Mouse (Mus musculus) kidney, embryonic 16.5 days (tissue): ENCODE data around the gene Dcxr. TPM values are rescaled to one million over a fixed set of nuclear protein-coding genes. Genes with fewer than 3 reads are reported as not detected.

ENCODE experiments used
- ATAC-seq: fragments of 200-750 bp; cut with Nextera tagmentation; 2 replicates; pipeline ENCODE4 v1.8.0; 2017; ENCODE audit warnings: moderate TSS enrichment; ENCODE audit not compliant: low FRiP score, low TSS enrichment
- H3K27ac ChIP-seq: fragments of 300-500 bp; sonication (generic); 2 replicates; pipeline ENCODE4 v1.5.1; 2014; ENCODE audit warnings: low read length
- H3K27me3 ChIP-seq: fragments of 300-500 bp; sonication (generic); 2 replicates; pipeline ENCODE4 v1.6.1; 2014; ENCODE audit warnings: low read length, control low read depth, mixed read lengths; ENCODE audit not compliant: insufficient read depth
- H3K36me3 ChIP-seq: fragments of 300-500 bp; sonication (generic); 2 replicates; pipeline ENCODE4 v1.6.1; 2014; ENCODE audit warnings: low read length, control low read depth, mixed read lengths; ENCODE audit not compliant: insufficient read depth
- H3K4me1 ChIP-seq: fragments of 300-500 bp; sonication (generic); 2 replicates; pipeline ENCODE4 v1.6.1; 2014; ENCODE audit warnings: low read length, control low read depth, mixed read lengths; ENCODE audit not compliant: insufficient read depth
- H3K4me2 ChIP-seq: fragments of 300-500 bp; sonication (generic); replicated peaks from 2 replicates; pipeline ENCODE4 v1.6.1; 2014; ENCODE audit warnings: low read depth, low read length
- H3K4me3 ChIP-seq: fragments of 300-500 bp; sonication (generic); 2 replicates; pipeline ENCODE4 v1.5.1; 2014; ENCODE audit warnings: mild to moderate bottlenecking, low read length
- H3K9ac ChIP-seq: fragments of 300-500 bp; sonication (generic); replicated peaks from 2 replicates; pipeline ENCODE4 v1.6.1; 2014; ENCODE audit warnings: low read length
- H3K9me3 ChIP-seq: fragments of 300-500 bp; sonication (generic); 2 replicates; pipeline ENCODE4 v1.6.1; 2016; ENCODE audit warnings: low read length, control low read depth
- WGBS: fragments of 180-500 bp; shearing (Covaris S2); extraction: QIAGEN DNeasy Blood & Tissue Kit; methylation state at CpG from one replicate; pipeline ENCODE4 v1.1.7; 2014; 5-methylcytosine and 5-hydroxymethylcytosine counted together
- polyA plus RNA-seq: library from polyadenylated mRNA; unstranded; fragments of >200 nt; fragmentation: Nextera tagmentation; extraction: Ambion mirVana; gene quantifications from 2 replicates; pipeline ENCODE4 v1.2.1, GENCODE M21; 2015

Gene Dcxr
- polyA plus RNA-seq, 1 experiment from 2014 or later: 56.5 TPM

GRCm38 (mm10) chr11:120696568-120696967 lies 30.5 kb downstream of the Dcxr start:
- Histone ChIP-seq H3K4me1 (peaks cover 33% of the 10 kb centered on the region), H3K4me3 (no peak overlapping the region), H3K27ac (no peak overlapping the region), H3K36me3 (peaks cover 21% of the 10 kb centered on the region), H3K27me3 (no peaks in the 10 kb centered on the region), H3K9ac (no peak overlapping the region), H3K4me2 (no peak overlapping the region), H3K9me3 (no peaks in the 10 kb centered on the region)
- ATAC-seq: no peak
- WGBS: 90% methylated on average over 6 of the region's 6 CpGs

- Histone ChIP-seq H3K4me1 (peaks cover 33% of the 10 kb centered on the region), H3K36me3 (peaks cover 16% of the 10 kb centered on the region), H3K27ac (peak overlapping the region; percentile 65), H3K4me3 (no peak overlapping the region), H3K4me2 (0 out of 2 replicates have a peak overlapping the region, but pooled peaks have one; percentile 4), H3K27me3 (no peaks in the 10 kb centered on the region), H3K9ac (no peak overlapping the region), H3K9me3 (no peaks in the 10 kb centered on the region)
- peak; percentile 85 for ATAC-seq
- WGBS: 16% methylated on average over 12 of the region's 12 CpGs
Observed at GRCm38 (mm10) chr11:120695641-120696040, 31.4 kb downstream of the Dcxr start.

DNA sequence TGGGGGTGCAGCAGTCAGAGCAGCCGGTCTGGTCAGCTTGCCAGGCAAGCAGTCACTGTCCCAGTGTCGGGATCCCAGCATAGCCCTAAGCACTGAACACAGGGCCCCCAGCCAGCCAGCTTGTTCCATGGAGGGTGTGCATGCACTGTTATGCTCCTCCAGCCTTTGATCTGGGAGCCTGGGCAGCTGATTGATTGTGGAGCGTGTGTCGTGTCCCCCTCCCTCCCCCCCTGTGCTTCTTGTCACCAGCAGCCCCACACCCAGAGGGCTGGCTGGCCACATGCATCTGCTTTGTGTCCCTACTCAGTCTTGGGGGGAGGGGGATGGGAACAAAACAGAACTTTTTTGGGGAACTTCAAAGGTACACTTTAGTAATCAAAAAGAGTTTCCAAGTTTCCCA lies 31.9 kb downstream of the Dcxr start:
- Histone ChIP-seq H3K27ac (peak overlapping the region; percentile 65), H3K4me2 (0 out of 2 replicates have a peak overlapping the region, but pooled peaks have one; percentile 4), H3K4me3 (no peak overlapping the region), H3K36me3 (peaks cover 18% of the 10 kb centered on the region), H3K27me3 (no peaks in the 10 kb centered on the region), H3K9ac (peak overlapping the region; percentile 25), H3K4me1 (peaks cover 33% of the 10 kb centered on the region), H3K9me3 (no peaks in the 10 kb centered on the region)
- 10% methylated on average over 4 of the region's 4 CpGs for WGBS
- ATAC-seq: peak; percentile 57

GRCm38 (mm10) chr11:120693461-120693860 lies 33.6 kb downstream of the Dcxr start:
- peaks cover 28% of the 10 kb centered on the region for H3K36me3 ChIP-seq
- no peak overlapping the region for H3K27ac ChIP-seq
- WGBS: 74% methylated on average over 3 of the region's 3 CpGs
- no peak overlapping the region for H3K9ac ChIP-seq
- H3K4me1 ChIP-seq: peaks cover 32% of the 10 kb centered on the region
- no peaks in the 10 kb centered on the region for H3K27me3 ChIP-seq
- no peak for ATAC-seq
- no peak overlapping the region for H3K4me3 ChIP-seq
- no peak overlapping the region for H3K4me2 ChIP-seq
- H3K9me3 ChIP-seq: no peaks in the 10 kb centered on the region

GRCm38 (mm10) chr11:120692471-120693011 lies 34.5 kb downstream of the Dcxr start:
- peaks cover 29% of the 10 kb centered on the region for H3K36me3 ChIP-seq
- no peak overlapping the region for H3K9ac ChIP-seq
- H3K27ac ChIP-seq: no peak overlapping the region
- no peak overlapping the region for H3K4me3 ChIP-seq
- peaks cover 23% of the 10 kb centered on the region for H3K4me1 ChIP-seq
- no peak overlapping the region for H3K4me2 ChIP-seq
- no peaks in the 10 kb centered on the region for H3K9me3 ChIP-seq
- ATAC-seq: no peak
- 88% methylated on average over 4 of the region's 4 CpGs for WGBS
- no peaks in the 10 kb centered on the region for H3K27me3 ChIP-seq

- 85% methylated on average over 3 of the region's 3 CpGs for WGBS
- Histone ChIP-seq H3K4me1 (0 out of 2 replicates have a peak, but pooled peaks cover 5% of the 10 kb centered on the region), H3K4me3 (no peak overlapping the region), H3K27ac (no peak overlapping the region), H3K27me3 (no peaks in the 10 kb centered on the region), H3K4me2 (no peak overlapping the region), H3K9ac (no peak overlapping the region), H3K36me3 (peaks cover 36% of the 10 kb centered on the region), H3K9me3 (no peaks in the 10 kb centered on the region)
- ATAC-seq: no peak
Observed at GRCm38 (mm10) chr11:120689365-120689764, 37.7 kb downstream of the Dcxr start.

DNA sequence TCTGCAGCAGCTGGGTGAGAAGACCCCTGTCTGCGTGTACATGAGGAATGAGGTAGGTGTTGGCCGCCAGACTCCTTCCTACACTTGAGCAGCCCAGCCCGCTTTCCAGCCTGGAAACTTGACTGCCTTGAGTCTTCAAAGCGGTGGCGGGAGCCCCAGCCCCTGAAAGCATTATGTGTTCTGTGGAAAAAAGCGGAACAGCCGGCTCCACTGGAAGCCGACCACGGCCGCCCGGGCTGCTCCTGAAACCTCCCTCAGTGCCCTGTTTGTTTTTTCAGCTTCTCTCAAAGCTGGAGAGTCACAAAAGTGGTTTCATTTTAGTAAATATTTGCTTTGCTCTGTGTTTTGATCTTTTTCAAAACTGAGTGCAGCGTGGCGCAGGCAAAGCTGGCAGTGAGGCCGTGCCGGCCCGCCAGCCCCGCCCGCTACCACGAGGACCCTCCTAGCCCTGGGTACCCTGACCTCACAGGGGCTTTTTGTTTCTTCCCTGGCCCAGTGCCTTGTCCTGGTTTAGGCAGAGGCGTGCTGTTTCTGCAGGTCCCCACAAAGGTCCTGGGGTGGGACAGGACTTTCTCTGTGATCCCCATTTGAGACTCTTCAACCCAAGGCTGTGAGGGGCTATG lies 40.3 kb downstream of the Dcxr start:
- Histone ChIP-seq H3K9me3 (no peaks in the 10 kb centered on the region), H3K4me2 (no peak overlapping the region), H3K9ac (no peak overlapping the region), H3K36me3 (peaks cover 36% of the 10 kb centered on the region), H3K27me3 (no peaks in the 10 kb centered on the region), H3K4me3 (no peak overlapping the region), H3K27ac (no peak overlapping the region; the same call in 1 of the 2 replicates), H3K4me1 (0 out of 2 replicates have a peak, but pooled peaks cover 5% of the 10 kb centered on the region)
- WGBS: 77% methylated on average over 20 of the region's 20 CpGs
- ATAC-seq: no peak

DNA sequence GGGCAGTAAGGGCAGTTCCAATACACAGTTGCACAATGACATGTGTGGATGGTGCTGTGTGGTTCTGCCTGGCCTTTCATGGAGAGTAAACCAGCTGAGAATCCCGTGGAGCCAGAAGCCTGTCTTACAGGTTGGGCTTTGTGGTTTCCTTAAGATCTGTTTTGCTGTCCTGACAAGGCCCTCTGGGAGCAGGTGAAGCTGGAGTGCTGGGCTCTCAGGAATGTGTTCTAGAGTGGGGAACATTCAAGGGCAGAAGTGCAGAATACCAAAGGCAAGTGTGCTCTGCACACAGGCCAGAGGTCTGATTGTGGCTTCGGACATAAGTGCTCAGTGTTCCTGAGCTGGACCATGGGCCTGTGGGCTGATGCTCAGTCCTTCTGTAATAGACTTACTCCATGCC lies 42.4 kb downstream of the Dcxr start:
- H3K9ac ChIP-seq: no peak overlapping the region
- H3K9me3 ChIP-seq: no peaks in the 10 kb centered on the region
- no peaks in the 10 kb centered on the region for H3K27me3 ChIP-seq
- no peak overlapping the region for H3K4me3 ChIP-seq
- 0 out of 2 replicates have a peak, but pooled peaks cover 5% of the 10 kb centered on the region for H3K4me1 ChIP-seq
- ATAC-seq: no peak
- no peak overlapping the region for H3K27ac ChIP-seq
- 96% methylated on average over 2 of the region's 2 CpGs for WGBS
- no peak overlapping the region for H3K4me2 ChIP-seq
- H3K36me3 ChIP-seq: peaks cover 44% of the 10 kb centered on the region

DNA sequence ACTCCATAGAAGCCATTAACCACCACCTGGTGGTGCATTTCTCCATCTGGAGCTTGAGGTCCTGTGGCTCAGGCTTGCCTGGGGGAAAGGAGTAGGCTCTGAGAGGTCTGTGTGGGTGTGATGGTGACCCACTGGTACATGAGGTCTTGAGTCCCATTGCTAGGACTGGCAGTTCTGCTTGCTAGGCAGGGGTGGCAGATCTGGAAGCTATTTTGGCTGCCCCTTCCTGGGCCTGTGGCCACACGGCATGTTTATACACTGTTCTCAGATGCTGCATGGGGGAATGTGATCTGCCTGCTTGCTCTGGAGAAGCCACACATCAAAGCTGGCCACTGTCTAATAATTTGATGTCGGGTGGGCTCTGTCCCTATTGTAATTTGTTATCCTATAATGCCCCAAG lies 43.0 kb downstream of the Dcxr start:
- no peak overlapping the region for H3K4me3 ChIP-seq
- H3K4me2 ChIP-seq: no peak overlapping the region
- no peaks in the 10 kb centered on the region for H3K9me3 ChIP-seq
- H3K4me1 ChIP-seq: 0 out of 2 replicates have a peak, but pooled peaks cover 5% of the 10 kb centered on the region
- no peak overlapping the region for H3K27ac ChIP-seq
- H3K27me3 ChIP-seq: no peaks in the 10 kb centered on the region
- 58% methylated on average over 2 of the region's 2 CpGs for WGBS
- H3K36me3 ChIP-seq: peaks cover 41% of the 10 kb centered on the region
- no peak for ATAC-seq
- no peak overlapping the region for H3K9ac ChIP-seq

- Histone ChIP-seq H3K4me3 (no peak overlapping the region), H3K4me1 (0 out of 2 replicates have a peak, but pooled peaks cover 5% of the 10 kb centered on the region), H3K9ac (no peak overlapping the region), H3K9me3 (no peaks in the 10 kb centered on the region), H3K27ac (no peak overlapping the region), H3K4me2 (no peak overlapping the region), H3K27me3 (no peaks in the 10 kb centered on the region), H3K36me3 (peaks cover 41% of the 10 kb centered on the region)
- ATAC-seq: no peak
- WGBS: 92% methylated on average over 3 of the region's 3 CpGs
Observed at GRCm38 (mm10) chr11:120683536-120683935, 43.5 kb downstream of the Dcxr start.
